Mouse (Mus musculus) cerebellum, adult 2 months (tissue): Measurements from ENCODE around the gene Tmem59. TPM values are rescaled to one million over a fixed set of nuclear protein-coding genes. Genes with fewer than 3 reads are reported as not detected.
A peak's percentile ranks its signal among the peaks of the same experiment; 100 is the strongest.

Experiments
- DNase-seq, 2 experiments: peaks; one replicate each; pipeline ENCODE4 v3.0.0; 2021
- H3K27ac ChIP-seq: fragments of 200-500 bp; 2 replicates; pipeline ENCODE4 v1.5.1; 2012; ENCODE audit warnings: low read length, control low read depth, inconsistent platforms; ENCODE audit not compliant: insufficient read depth
- H3K27me3 ChIP-seq: fragments of 200-500 bp; 2 replicates; pipeline ENCODE4 v1.6.1; 2012; ENCODE audit warnings: inconsistent platforms, mild to moderate bottlenecking, low read length, moderate library complexity; ENCODE audit not compliant: control insufficient read depth, insufficient read depth
- H3K4me1 ChIP-seq: fragments of 200-500 bp; 2 replicates; pipeline ENCODE4 v1.6.1; 2011; ENCODE audit warnings: low read length; ENCODE audit not compliant: control insufficient read depth, insufficient read depth
- H3K4me3 ChIP-seq: fragments of 200-500 bp; replicated peaks from 2 replicates; pipeline ENCODE3; 2011; ENCODE audit warnings: mild to moderate bottlenecking, low read depth, low read length, control low read depth; ENCODE audit not compliant: insufficient read depth
- CTCF ChIP-seq: fragments of 200-500 bp; IDR thresholded peaks from 2 replicates; pipeline ENCODE4 v1.5.1; 2011; ENCODE audit warnings: low read depth, mild to moderate bottlenecking, control low read depth, low read length, moderate library complexity, borderline replicate concordance; ENCODE audit not compliant: insufficient read depth
- POLR2A ChIP-seq: fragments of 200-500 bp; IDR thresholded peaks from 2 replicates; pipeline ENCODE4 v1.6.1; 2011; ENCODE audit warnings: low read length, control low read depth, borderline replicate concordance; ENCODE audit not compliant: insufficient read depth
- WGBS: fragments of 180-500 bp; shearing (Covaris S2); methylation state at CpG from one replicate; pipeline ENCODE4 v1.1.7; 2018; 5-methylcytosine and 5-hydroxymethylcytosine counted together
- polyA plus RNA-seq: library from polyadenylated mRNA; depleted of rRNA; stranded (reverse); fragments of >200 nt; gene quantifications from 2 replicates; pipeline ENCODE4 v1.2.3, GENCODE M21; 2012; rRNA removed

The Tmem59 gene
- polyA plus RNA-seq, 1 experiment = 258 TPM

DNA sequence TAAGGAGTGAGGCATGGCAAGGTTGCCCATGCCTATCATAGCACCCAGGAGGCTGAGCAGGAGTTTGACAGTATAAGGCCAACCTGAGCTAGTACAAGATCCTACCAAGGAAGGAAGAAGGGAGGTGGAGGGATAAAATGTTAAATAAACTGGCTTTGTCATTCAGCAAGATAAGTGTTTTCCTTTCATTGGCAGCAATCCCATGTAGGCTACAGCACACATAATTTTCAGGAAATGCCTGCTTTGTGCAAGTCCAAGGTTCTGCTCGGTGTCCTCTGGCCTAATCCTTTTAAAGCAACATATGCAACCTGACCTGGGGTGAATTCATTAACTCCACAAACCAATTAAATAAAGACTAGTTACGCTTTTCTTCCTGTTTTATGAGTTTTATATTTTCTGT lies 67.2 kb downstream of the Tmem59 start:
- H3K27me3 ChIP-seq = no peaks in the 10 kb centered on the region
- no peak overlapping the region for H3K27ac ChIP-seq
- 0 out of 2 replicates have a peak, but pooled peaks cover 2% of the 10 kb centered on the region for H3K4me1 ChIP-seq
- 66% methylated on average over 2 of the region's 2 CpGs for WGBS
- TF ChIP-seq CTCF = no peak
- no peak for TF ChIP-seq POLR2A
- DNase-seq = no peak
- H3K4me3 ChIP-seq = no peak overlapping the region

DNA sequence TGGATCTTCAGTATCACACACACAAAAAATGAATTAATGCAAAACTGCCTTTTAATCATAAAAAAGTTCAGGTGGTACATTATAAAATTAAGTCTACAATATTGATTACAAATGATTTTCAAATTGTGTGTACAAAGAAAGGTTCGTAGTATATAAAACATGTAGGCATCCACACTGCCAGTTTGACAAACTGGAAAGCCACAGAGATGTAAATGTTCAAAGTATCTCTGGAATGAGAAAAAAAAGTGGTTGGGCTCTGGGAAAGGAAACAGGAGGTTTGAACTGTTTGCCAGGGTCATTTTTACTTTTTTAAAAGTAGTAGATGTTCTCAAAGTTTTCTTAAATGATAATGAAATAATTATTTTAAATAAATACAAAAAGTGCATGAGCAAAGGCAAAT lies 67.8 kb downstream of the Tmem59 start:
- Histone ChIP-seq H3K4me3 (no peak overlapping the region), H3K27me3 (no peaks in the 10 kb centered on the region), H3K4me1 (0 out of 2 replicates have a peak, but pooled peaks cover 2% of the 10 kb centered on the region), H3K27ac (no peak overlapping the region)
- WGBS = 85% methylated on average over 1 of the region's 1 CpGs
- no peak for TF ChIP-seq CTCF
- no peak for TF ChIP-seq POLR2A
- no peak for DNase-seq

DNA sequence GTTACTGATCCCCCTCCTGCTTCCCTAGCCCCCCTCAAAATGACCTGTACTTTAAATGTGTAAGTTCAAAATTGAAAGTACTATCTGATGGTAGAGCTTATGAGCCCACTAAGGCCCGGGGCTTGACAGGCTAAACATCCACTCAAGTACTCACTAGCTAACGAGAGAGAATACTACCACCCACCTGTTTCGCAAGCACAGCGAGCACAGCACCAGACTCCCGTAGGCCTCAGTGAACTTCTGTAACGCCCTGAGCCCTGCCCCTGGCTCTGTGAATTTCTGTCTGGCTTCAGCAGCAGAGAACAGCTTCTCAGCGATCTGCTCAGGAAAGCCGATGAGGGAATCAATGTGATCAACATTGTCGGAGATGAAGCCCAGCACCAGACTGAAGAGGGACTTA lies 68.9 kb downstream of the Tmem59 start:
- DNase-seq = no peak
- no peak overlapping the region for H3K4me3 ChIP-seq

DNA sequence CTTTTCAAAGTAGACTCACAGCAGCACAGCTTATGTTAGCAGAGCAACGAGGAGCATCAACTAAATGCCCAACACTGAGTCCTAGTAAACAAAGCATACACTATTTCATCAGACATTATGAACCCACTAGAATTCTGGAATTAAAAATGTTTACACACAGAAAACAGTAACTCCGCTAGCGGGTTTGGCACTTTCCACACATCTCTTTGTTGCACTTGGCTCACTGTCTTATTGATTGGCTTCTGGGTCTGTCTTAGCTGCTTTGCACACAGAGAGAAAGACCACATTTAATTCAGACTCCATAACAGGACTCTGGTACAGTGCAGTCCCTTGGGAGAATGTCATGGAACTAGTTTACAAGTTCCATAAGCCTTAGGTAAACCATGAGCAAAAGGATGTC lies 69.9 kb downstream of the Tmem59 start:
- TF ChIP-seq POLR2A = no peak
- no peak for TF ChIP-seq CTCF
- Histone ChIP-seq H3K4me3 (no peak overlapping the region), H3K4me1 (0 out of 2 replicates have a peak, but pooled peaks cover 2% of the 10 kb centered on the region), H3K27ac (no peak overlapping the region), H3K27me3 (no peaks in the 10 kb centered on the region)
- WGBS = 69% methylated on average over 3 of the region's 3 CpGs
- DNase-seq = no peak

More for the DNA sequence above, 68.9 kb downstream of the Tmem59 start:
- H3K4me1 ChIP-seq = 0 out of 2 replicates have a peak, but pooled peaks cover 2% of the 10 kb centered on the region
- H3K27ac ChIP-seq = no peak overlapping the region
- 78% methylated on average over 9 of the region's 9 CpGs for WGBS
- no peak for TF ChIP-seq POLR2A
- TF ChIP-seq CTCF = no peak
- no peaks in the 10 kb centered on the region for H3K27me3 ChIP-seq

DNA sequence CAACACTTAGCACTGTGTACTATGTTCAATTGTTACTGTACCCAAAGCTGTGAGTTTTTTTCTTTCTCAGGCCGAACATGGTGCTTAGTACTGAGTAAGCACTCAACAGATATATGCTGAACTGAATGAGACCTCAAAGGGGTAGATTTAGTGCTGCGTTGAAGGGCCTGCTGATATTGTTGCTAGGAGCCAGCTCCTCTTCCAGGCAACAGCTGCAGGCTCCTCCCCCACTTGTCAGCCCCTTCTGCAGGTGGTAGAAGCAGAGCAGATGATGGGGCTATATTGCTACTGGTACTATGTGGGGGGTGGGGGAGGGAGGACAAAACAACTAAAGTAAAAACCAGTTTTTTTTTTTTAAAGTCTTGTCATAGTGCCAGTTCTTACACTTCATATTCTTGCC lies 71.3 kb downstream of the Tmem59 start:
- Histone ChIP-seq H3K27ac (no peak overlapping the region), H3K4me1 (no peaks in the 10 kb centered on the region), H3K27me3 (no peaks in the 10 kb centered on the region), H3K4me3 (no peak overlapping the region)
- TF ChIP-seq CTCF (no peak), POLR2A (no peak)
- no peak for DNase-seq
- 44% methylated on average over 2 of the region's 2 CpGs for WGBS

DNA sequence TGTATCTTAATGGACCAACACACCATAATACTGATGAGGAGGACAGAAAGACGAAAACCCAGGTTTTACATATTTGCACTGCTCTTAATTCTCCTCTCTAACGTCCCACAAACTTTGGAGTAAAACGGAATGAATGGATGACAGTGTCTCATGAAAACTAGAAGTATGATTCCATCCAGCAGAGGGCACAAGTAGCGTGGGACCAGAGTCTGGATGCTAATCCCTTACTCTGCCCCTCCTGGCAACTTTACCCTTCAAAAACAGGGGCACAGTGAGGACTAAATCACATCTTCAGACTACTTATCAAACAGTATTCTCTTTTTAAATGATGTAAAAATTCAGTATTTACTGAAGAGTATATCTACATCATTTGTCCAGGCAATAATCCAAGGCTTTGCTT lies 72.3 kb downstream of the Tmem59 start:
- WGBS = 18% methylated on average over 4 of the region's 4 CpGs
- TF ChIP-seq CTCF (peak; percentile 70), POLR2A (no peak)
- Histone ChIP-seq H3K4me1 (no peaks in the 10 kb centered on the region), H3K27ac (no peak overlapping the region), H3K27me3 (no peaks in the 10 kb centered on the region), H3K4me3 (no peak overlapping the region)
- DNase-seq = peak; percentile 17 to 53

Other genes starting within 250 kb of the Tmem59 start
- 99.5 and 107 TPM in 2 replicates for gene Mrpl37, start 111.5 kb upstream of the Tmem59 start, polyA plus RNA-seq
- gene Cyb5rl, start 111.4 kb upstream of the Tmem59 start, polyA plus RNA-seq = 5.5 and 5.7 TPM in 2 replicates
- gene Cdcp2, start 81.5 kb upstream of the Tmem59 start, polyA plus RNA-seq = not detected in 2 replicates
- 9.9 and 10.0 TPM in 2 replicates for gene Tceanc2, start 717 bp downstream of the Tmem59 start, polyA plus RNA-seq
- not detected in 2 replicates for gene Ldlrad1, start 30.8 kb downstream of the Tmem59 start, polyA plus RNA-seq
- 23.4 and 24.1 TPM in 2 replicates for gene Lrrc42, start 75.1 kb downstream of the Tmem59 start, polyA plus RNA-seq
- gene Hspb11, start 75.2 kb downstream of the Tmem59 start, polyA plus RNA-seq = 22.5 and 23.5 TPM in 2 replicates
- gene Dio1, start 128.8 kb downstream of the Tmem59 start, polyA plus RNA-seq = 0.21 and 0.27 TPM in 2 replicates
- gene Yipf1, start 136.0 kb downstream of the Tmem59 start, polyA plus RNA-seq = 47.1 and 50.9 TPM in 2 replicates
- 13.2 and 16.1 TPM in 2 replicates for gene Ndc1, start 189.4 kb downstream of the Tmem59 start, polyA plus RNA-seq